Mouse (Mus musculus): Measurements from ENCODE around the gene P4hb.
A peak's percentile ranks its signal among the peaks of the same experiment; 100 is the strongest.

P4hb gene

DNA sequence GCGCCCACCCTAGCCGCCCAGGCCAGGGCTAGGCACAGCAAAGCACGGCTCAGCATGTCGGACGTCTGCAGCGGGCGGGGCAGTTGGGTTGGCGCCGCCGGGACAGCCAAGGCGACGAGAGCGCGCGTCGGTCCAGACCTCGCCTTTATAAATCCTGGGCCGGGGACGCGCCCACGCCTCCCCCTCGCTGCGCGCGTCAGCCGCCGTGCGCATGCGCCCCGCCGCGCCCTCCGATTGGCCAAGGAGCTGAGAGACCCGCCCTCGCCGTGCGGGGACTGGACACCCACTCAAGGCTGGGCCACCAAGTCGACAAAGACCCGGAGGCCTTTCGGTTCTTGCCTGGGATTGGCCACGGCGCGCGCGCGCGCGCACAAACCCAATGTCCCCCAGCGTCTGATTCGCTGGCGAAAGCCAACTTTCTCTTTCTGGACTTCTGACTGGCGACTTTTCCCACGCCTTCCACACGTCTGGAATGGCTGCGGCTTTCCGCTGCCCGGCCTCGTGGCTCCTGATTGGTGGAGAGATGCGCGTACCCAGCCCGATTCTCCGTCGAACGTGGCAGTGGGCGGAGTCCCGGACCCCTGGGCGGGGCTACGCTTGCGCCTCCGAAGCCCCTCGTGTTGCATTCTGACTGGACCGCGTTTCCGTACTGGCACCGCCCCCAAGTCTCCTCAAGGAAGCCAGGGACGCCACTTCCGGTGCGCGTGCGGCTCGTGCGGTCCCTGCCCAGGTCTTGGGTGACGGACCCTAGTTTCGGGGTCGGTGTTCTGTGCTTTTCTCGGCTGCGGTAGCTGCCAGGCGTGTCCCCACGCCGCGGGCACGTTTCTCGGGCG, at the start of gene P4hb:
P4hb (minus strand) TSS at position 502 of the 833 bp plus-strand sequence.
- peak; percentile 92 for ATAC-seq (ENCODE audit: low TSS enrichment)

- ATAC-seq (ENCODE audit: low TSS enrichment) = no peak
Observed at GRCm38 (mm10) chr11:120622805-120623204, 49.8 kb upstream of the P4hb start.

GRCm38 (mm10) chr11:120620195-120620594, 47.1 kb upstream of the P4hb start:
- no peak for ATAC-seq (ENCODE audit: low TSS enrichment)

DNA sequence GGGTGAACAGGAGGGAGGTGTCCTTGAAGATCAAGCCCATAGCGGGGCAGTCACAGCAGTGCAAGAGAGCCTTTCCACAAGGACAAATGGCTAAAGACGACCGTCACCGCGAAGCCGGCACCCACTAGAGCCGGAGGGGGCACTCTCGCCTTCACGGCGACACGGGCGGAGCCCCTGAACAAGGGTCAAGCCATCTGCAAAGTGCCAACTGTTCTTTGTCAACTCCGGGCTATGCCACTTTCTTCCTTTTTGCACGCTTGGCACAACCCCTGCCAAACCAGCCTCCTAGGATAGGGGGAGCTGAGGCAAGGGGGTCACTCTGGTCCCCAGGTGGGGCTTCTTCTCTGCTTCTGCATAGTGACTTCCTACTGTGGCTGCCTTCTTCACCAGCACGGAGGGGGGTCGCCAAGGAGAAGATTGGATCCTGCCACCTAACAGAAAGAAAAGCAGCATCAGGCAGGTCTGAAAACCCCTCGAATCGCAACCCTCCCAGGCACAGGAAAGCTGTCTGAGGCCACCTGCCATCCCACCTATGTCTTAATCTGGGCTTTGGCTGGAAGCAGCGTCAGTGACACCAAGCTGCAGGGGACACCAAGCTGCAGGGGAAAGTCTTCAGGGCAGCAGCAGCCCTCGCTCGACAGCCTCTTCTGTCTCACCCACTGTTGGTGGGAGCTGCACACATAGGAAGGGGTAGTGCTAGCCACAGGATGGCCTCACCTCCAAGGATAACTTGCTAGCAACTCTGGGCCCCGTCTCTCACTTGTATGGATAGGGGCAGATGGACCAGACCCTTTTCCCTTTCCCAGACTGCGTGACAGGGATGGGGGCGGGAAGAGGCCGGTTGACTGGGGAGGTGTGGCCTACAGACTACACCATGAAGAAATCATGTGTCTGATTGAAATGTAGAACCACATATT, 45.8 kb upstream of the P4hb start:
- ATAC-seq (ENCODE audit: low TSS enrichment) = no peak

DNA sequence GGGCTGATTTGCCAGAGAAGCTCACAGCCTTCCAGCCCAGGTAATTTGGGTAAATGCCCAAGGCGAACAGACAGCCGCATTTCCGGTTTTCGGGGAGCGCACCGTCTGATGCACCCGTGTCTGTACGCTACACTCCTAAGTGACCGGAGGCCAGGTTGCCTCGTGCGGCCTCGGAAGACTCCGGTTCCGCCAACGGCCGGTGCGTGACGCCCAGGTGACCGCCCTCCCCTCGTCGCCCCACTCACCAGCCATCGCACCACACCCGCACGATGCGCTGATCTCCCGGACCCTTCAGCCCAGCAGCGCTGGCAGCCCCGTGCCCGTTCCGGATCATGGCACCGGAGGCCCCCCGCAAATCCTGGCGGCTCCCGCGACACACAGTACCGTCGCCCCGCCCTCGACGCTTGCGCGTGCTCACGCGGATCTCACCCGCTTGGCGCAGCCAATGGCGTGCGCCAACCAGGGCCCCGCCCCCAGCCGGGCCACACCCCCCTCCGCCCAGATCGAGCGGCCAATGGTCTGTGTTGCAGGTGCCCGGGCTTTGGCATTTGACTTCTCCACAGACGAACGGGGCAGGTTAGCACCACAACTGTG, 44.6 kb upstream of the P4hb start, which contains the start of gene Pcyt2:
Pcyt2 (minus strand) TSS at position 418 of the 594 bp plus-strand sequence.
- peak; percentile 86 for ATAC-seq (ENCODE audit: low TSS enrichment)

GRCm38 (mm10) chr11:120616617-120617294, 43.7 kb upstream of the P4hb start:
- ATAC-seq (ENCODE audit: low TSS enrichment) = no peak

- no peak for ATAC-seq (ENCODE audit: low TSS enrichment)
Observed at GRCm38 (mm10) chr11:120615606-120616203, 42.7 kb upstream of the P4hb start.

GRCm38 (mm10) chr11:120615167-120615566, 42.1 kb upstream of the P4hb start:
- no peak for ATAC-seq (ENCODE audit: low TSS enrichment)

GRCm38 (mm10) chr11:120613976-120614375, 40.9 kb upstream of the P4hb start:
- ATAC-seq (ENCODE audit: low TSS enrichment) = no peak

- ATAC-seq (ENCODE audit: low TSS enrichment) = no peak
Observed at GRCm38 (mm10) chr11:120613481-120613972, 40.5 kb upstream of the P4hb start.

DNA sequence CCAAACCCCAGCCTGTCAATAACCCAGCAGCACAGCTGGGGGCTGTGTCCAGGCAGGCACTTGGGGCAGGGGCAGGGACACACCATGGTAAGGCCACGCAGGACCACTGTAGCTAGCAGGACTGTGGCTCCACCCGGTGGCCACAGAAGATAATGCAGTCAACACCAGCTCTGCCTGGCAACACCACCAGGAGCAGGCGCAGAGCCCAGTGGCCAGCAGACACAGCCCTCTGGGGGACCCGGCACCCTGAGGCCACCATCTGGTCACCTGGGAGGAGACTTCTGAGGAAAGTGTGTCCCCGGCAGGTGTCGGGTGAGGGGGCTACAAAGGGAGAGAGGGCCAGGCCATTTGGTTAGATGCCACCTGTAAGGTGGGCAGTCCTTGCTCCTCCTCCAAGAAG, 39.7 kb upstream of the P4hb start:
- 0 out of 2 replicates have a peak, but pooled peaks have one; percentile 21 for ATAC-seq (ENCODE audit: low TSS enrichment)

- ATAC-seq (ENCODE audit: low TSS enrichment) = no peak
Observed at GRCm38 (mm10) chr11:120610477-120611046, 37.5 kb upstream of the P4hb start.

GRCm38 (mm10) chr11:120609250-120609649, 36.2 kb upstream of the P4hb start:
- peak; percentile 12; the same call in 1 of the 2 replicates for ATAC-seq (ENCODE audit: low TSS enrichment)

GRCm38 (mm10) chr11:120608241-120609034, 35.4 kb upstream of the P4hb start, which contains the start of gene Npb:
Npb (plus strand) TSS chr11:120608477.
- no peak for ATAC-seq (ENCODE audit: low TSS enrichment)

GRCm38 (mm10) chr11:120606764-120607163, 33.7 kb upstream of the P4hb start:
- ATAC-seq (ENCODE audit: low TSS enrichment) = no peak

DNA sequence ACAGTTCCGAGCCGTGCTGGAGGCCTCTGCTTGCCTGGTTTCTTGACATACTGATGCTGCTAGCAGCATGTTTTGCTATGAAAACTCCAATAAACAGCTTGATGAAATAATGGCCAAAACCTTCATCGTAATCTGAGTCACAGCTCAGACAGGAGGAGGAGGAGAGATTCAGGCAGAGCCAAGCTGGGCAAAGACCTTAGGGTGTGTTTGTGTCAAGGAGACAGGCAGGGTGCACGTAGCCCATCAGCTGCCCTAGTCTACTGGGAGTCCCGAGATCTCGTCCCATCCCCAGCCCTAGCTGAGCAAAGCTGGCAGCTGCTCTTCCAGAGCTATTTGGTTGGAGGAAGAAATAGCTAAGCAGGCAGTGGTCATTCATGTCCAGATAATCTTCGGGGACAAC, 32.6 kb upstream of the P4hb start:
- ATAC-seq (ENCODE audit: low TSS enrichment) = no peak

- no peak for ATAC-seq (ENCODE audit: low TSS enrichment)
Observed at GRCm38 (mm10) chr11:120603545-120603944, 30.5 kb upstream of the P4hb start.

DNA sequence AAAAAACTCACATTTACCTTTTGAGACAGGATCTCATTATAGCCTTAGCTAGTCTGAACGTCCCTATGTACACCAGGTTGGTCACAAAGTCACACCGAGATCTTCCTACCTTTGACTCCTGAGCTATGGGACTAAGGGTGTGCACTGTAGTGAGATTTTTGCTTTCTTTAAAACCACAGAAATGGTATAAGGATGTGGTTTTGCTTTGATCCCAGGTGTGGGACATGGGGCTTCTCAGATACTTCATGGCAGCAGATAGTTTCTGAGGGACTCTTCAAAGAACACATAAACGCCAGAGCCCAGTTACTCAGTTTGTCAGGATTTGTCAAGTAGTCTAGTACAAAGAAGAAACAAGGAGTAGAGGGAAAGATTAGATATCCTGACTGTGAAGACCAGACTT, 27.7 kb upstream of the P4hb start:
- ATAC-seq (ENCODE audit: low TSS enrichment) = no peak

- ATAC-seq (ENCODE audit: low TSS enrichment) = no peak
Observed at GRCm38 (mm10) chr11:120598990-120599549, 26.0 kb upstream of the P4hb start.
